Mouse (Mus musculus): ENCODE results near the gene Olfr293.

Olfr293 gene

DNA sequence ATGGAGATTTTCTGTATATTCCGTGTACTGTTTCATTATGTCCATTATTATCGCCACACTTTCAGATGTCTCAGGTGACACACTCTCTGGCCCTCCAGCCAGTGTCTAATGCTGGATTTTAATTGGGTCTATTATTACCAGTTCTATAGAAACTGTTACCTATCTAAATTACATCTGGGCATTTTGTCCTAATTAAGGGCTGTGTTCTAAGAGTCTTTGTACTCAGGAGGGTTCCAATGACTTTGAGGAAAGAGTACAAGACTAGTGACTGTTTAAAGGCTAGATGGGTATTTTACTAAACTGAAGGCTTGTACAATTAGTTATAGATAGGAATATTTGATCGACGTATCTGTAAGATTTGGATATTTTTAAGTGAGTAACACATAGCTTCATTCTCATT, at the start of gene Olfr293:
Gene Olfr293, plus strand, starts transcription at position 301 of the 400 bp plus-strand sequence.
- DNase-seq (ENCODE audit: low spot score in 2 of 2): no peak

DNA sequence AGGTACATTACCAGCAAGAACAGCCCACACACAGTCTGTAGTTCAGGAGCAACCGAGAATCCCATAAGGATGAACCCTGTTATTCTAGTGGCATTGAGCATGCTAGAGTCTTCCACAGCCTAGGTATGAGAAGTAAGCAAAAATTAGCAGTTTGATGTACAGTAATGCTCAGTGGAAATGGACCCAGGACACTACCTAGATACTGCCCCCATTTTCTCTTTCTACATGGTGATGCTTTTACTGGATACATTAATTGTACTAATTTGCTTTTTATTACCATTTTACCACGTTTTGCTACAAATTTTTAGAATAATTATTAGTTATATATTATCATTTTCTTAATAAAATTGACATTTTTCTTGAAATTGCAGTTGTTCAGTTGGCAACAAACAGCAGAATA, 32.3 kb upstream of the Olfr293 start, which contains the start of gene Olfr294:
Gene Olfr294, minus strand, starts transcription at position 101 of the 400 bp plus-strand sequence.
- no peak for DNase-seq (ENCODE audit: low spot score in 2 of 2)

DNA sequence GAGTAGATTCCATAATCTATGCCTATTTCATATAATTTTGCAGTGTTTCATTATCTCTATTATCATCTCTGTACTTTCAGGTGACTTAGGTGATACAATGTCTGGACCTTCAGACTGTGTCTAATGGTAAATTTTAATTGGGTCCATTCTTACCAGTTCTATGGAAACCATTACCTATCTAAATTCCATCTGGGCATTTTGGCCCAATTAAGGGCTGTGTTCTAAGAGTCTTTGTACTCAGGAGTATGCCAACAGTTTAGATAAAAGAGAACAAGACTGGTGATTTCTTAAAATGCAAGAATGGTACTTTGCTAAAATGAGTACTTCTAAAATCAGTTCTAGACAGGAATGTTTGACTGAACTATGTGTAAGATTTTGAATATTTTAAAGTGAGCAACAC, 39.2 kb downstream of the Olfr293 start, which contains the start of gene Olfr292:
Gene Olfr292, plus strand, starts transcription at position 301 of the 400 bp plus-strand sequence.
- no peak for DNase-seq (ENCODE audit: low spot score in 2 of 2)
